Mouse (Mus musculus): ENCODE measurements around the gene Zfp1. TPM values are rescaled to one million over a fixed set of nuclear protein-coding genes. Genes with fewer than 3 reads are reported as not detected.

Gene Zfp1
- polyA plus RNA-seq, 1 experiment from 2014 or later = 28.4 TPM

DNA sequence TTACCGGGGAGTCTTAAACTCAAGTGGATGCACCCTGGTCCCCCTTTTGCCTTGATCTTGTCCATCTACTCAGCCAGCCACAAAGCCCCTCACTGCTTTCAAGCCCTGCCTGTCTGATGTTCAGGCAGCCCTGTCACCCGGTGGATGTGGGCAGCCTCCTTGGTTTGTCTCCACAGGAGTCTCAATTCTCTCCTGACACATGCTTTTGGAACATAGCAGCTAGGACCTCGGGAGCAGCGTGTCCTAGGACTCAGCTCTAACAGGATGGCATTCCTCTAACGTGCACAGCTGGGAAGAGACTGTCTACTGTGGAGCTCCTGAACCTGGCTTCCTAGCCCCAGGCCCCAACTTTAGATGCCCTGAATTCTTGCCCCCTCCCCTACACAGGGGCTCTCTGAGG lies 62.5 kb downstream of the Zfp1 start:
- H3K4me3 ChIP-seq (replicated peaks) = no peak overlapping the region
- 74% methylated on average over 5 of the region's 5 CpGs for WGBS
- H3K36me3 ChIP-seq (replicated peaks) = peaks cover 18% of the 10 kb centered on the region
- no peaks in the 10 kb centered on the region for H3K9me3 ChIP-seq
- H3K9ac ChIP-seq = no peak overlapping the region
- no peaks in the 10 kb centered on the region for H3K4me1 ChIP-seq
- no peaks in the 10 kb centered on the region for H3K27me3 ChIP-seq
- no peak overlapping the region for H3K4me2 ChIP-seq
- ATAC-seq (ENCODE audit: low FRiP score) = no peak
- no peak overlapping the region for H3K27ac ChIP-seq

GRCm38 (mm10) chr8:111708265-111708664 lies 65.1 kb downstream of the Zfp1 start:
- no peak overlapping the region for H3K4me3 ChIP-seq (replicated peaks)
- no peak overlapping the region for H3K27ac ChIP-seq
- 92% methylated on average over 6 of the region's 6 CpGs for WGBS
- no peak overlapping the region for H3K4me2 ChIP-seq
- peaks cover 42% of the 10 kb centered on the region for H3K36me3 ChIP-seq (replicated peaks)
- no peak overlapping the region for H3K9ac ChIP-seq
- ATAC-seq (ENCODE audit: low FRiP score) = no peak
- no peaks in the 10 kb centered on the region for H3K27me3 ChIP-seq
- no peaks in the 10 kb centered on the region for H3K4me1 ChIP-seq
- no peaks in the 10 kb centered on the region for H3K9me3 ChIP-seq

DNA sequence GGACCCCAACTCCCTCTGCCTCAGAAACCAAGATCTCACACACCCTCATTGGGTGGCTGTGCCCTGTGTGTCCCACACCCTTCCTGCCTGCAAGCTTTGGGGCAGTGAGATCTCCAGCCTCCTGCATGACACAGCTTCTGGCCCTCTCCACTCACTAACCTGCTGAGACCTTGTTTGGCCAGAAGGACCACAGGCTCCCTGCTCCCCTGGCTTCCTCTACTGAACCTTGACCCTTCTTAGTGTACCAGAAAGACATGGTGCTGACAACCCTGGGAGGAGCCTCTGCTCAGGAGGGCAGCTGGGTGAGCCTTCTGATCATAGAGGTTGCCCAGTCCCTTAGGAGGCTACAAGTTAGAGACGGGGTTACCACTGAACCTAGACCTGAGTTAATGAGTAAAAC lies 66.0 kb downstream of the Zfp1 start:
- no peak overlapping the region for H3K9ac ChIP-seq
- no peaks in the 10 kb centered on the region for H3K27me3 ChIP-seq
- no peak overlapping the region for H3K4me2 ChIP-seq
- WGBS = 91% methylated on average over 1 of the region's 1 CpGs
- no peaks in the 10 kb centered on the region for H3K9me3 ChIP-seq
- no peak for ATAC-seq (ENCODE audit: low FRiP score)
- H3K36me3 ChIP-seq (replicated peaks) = peaks cover 52% of the 10 kb centered on the region
- H3K27ac ChIP-seq = no peak overlapping the region
- no peak overlapping the region for H3K4me3 ChIP-seq (replicated peaks)
- no peaks in the 10 kb centered on the region for H3K4me1 ChIP-seq

DNA sequence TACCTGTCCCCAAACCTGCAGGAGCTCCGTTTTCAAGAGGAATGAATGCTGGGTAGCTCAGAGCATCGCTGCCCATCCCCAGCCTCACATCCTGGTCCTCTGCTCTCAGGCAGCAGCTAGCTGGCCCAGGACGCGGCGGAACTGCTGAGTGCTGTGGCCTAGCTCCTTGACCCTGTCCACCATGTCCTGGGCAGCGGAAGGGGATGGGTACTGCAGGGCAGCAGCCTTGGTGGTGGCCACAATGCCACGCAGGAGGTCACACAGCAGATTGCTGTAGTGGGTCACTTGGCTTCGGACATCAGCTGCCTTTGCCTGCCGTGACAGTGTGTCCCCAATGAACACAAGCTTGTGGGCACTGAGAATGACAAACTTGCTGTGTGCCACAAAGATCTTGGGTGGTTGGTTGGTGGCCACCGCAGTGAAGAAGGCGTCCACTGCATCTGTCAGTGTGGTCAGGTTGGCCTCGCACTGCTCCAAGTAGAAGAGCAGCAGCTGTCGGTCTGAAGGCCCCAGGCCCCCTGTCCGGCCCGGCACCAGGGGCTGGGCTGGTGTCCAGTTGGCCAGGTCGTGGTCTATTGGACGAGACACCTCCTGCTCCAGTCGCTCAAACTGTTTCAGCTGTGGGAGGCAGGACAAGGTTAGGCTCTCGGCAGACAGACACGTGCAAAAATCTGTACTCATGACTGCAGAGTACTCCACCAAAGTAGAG lies 67.7 kb downstream of the Zfp1 start:
- Histone ChIP-seq H3K27ac (no peak overlapping the region), H3K9me3 (no peaks in the 10 kb centered on the region), H3K4me3 (replicated peaks) (no peak overlapping the region), H3K36me3 (replicated peaks) (peaks cover 67% of the 10 kb centered on the region), H3K4me1 (peaks cover 8% of the 10 kb centered on the region), H3K4me2 (no peak overlapping the region), H3K27me3 (no peaks in the 10 kb centered on the region), H3K9ac (no peak overlapping the region)
- WGBS = 92% methylated on average over 20 of the region's 20 CpGs
- ATAC-seq (ENCODE audit: low FRiP score) = no peak

DNA sequence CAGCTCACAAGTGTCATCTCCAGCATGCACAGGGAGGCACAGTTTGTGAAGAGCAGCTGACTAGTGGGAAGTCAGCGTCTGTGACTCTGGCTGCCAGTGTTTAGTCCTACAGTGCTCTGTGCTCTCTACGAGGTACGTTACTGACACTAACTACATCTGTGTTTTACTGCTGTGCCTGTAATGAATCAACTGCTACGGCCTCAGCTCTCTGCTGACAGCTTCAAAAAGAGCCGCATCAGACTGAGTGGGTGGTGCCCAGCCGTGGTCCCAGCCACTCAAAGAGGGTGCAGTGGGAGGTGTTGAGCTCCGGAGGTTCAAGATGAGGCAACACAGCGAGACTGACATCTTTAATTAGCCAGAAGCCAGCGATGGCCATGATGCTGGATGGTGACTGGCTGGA lies 68.9 kb downstream of the Zfp1 start:
- 86% methylated on average over 9 of the region's 9 CpGs for WGBS

DNA sequence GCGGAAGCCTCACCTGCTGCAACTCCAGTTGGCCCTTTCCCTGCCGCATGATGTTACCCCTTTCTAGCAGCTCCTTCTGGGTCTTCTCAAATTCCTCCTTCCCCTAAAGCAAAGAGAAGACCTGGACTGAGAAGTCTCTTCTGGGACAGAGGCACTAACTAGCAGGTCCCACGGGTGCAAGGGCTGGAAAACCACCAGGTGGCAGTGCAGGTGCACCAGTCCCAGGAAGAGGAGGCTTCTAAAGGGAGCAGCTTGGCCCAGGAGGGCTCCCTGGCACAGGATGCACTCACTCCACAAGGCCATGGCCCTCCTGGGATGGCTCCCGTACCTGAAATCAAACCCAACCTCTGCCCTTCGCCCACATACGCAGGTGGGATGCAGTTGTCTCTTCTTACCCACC lies 69.4 kb downstream of the Zfp1 start:
- Histone ChIP-seq H3K4me2 (no peak overlapping the region), H3K9me3 (no peaks in the 10 kb centered on the region), H3K4me1 (peaks cover 25% of the 10 kb centered on the region), H3K36me3 (replicated peaks) (peaks cover 67% of the 10 kb centered on the region), H3K27ac (no peak overlapping the region), H3K27me3 (no peaks in the 10 kb centered on the region), H3K9ac (no peak overlapping the region), H3K4me3 (replicated peaks) (no peak overlapping the region)
- WGBS = 83% methylated on average over 6 of the region's 6 CpGs
- no peak for ATAC-seq (ENCODE audit: low FRiP score)

More for the DNA sequence above, 68.9 kb downstream of the Zfp1 start:
- Histone ChIP-seq H3K27me3 (no peaks in the 10 kb centered on the region), H3K9me3 (no peaks in the 10 kb centered on the region), H3K4me3 (replicated peaks) (no peak overlapping the region), H3K36me3 (replicated peaks) (peaks cover 67% of the 10 kb centered on the region), H3K9ac (no peak overlapping the region), H3K4me1 (peaks cover 20% of the 10 kb centered on the region), H3K27ac (no peak overlapping the region), H3K4me2 (no peak overlapping the region)
- no peak for ATAC-seq (ENCODE audit: low FRiP score)

- H3K36me3 ChIP-seq (replicated peaks) = peaks cover 67% of the 10 kb centered on the region
Observed at GRCm38 (mm10) chr8:111713291-111713690, 70.1 kb downstream of the Zfp1 start.

DNA sequence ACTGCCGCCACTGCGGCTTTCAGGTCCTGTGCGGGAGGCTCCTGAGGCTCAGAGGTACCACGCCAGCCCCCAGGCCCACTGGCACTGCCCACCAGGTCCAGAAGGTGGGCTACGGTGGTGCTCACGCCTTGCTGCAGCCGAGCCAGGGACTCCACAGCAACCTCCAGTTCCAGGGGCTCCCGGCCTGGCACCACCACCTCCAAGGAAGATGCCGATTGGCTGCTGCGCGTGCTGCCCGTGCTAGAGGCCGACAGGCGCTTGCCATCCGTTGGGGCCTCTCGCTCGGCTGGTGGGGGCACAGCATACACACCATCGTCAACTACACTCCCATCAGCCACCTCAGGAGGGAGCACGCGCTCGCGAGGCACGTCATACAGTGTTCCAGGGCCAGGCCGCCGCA lies 70.6 kb downstream of the Zfp1 start:
- ATAC-seq (ENCODE audit: low FRiP score) = no peak
- Histone ChIP-seq H3K4me2 (no peak overlapping the region), H3K9me3 (no peaks in the 10 kb centered on the region), H3K36me3 (replicated peaks) (peaks cover 67% of the 10 kb centered on the region), H3K27ac (no peak overlapping the region), H3K4me3 (replicated peaks) (no peak overlapping the region), H3K27me3 (no peaks in the 10 kb centered on the region), H3K4me1 (peaks cover 35% of the 10 kb centered on the region), H3K9ac (no peak overlapping the region)
- WGBS = 95% methylated on average over 25 of the region's 25 CpGs

More at GRCm38 (mm10) chr8:111713291-111713690, 70.1 kb downstream of the Zfp1 start:
- 94% methylated on average over 11 of the region's 11 CpGs for WGBS
- no peak overlapping the region for H3K4me3 ChIP-seq (replicated peaks)
- no peaks in the 10 kb centered on the region for H3K9me3 ChIP-seq
- H3K27ac ChIP-seq = no peak overlapping the region
- ATAC-seq (ENCODE audit: low FRiP score) = no peak
- no peak overlapping the region for H3K4me2 ChIP-seq
- peaks cover 32% of the 10 kb centered on the region for H3K4me1 ChIP-seq
- no peak overlapping the region for H3K9ac ChIP-seq
- H3K27me3 ChIP-seq = no peaks in the 10 kb centered on the region

DNA sequence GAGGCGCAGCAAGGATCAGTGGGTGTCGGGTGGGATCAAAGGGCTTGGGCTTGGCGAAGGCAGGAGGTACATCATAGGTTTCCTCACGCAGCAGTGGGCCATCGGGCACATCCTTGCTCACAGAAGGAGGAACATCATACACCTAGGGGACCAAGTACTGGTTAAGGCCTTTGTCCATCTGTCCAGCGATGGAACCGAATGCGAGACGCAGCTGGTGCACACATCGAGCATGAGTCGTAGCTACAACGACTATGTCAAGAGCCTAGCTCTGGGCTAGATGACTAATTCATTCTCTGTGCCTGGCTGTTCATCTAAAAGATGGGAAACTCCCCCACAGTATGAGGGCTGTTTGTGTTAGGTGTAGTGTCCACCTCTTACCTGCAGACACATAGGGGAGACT lies 71.1 kb downstream of the Zfp1 start:
- H3K4me3 ChIP-seq (replicated peaks) = no peak overlapping the region
- WGBS = 98% methylated on average over 12 of the region's 12 CpGs
- no peak overlapping the region for H3K4me2 ChIP-seq
- H3K9me3 ChIP-seq = no peaks in the 10 kb centered on the region
- no peak for ATAC-seq (ENCODE audit: low FRiP score)
- peaks cover 65% of the 10 kb centered on the region for H3K36me3 ChIP-seq (replicated peaks)
- H3K9ac ChIP-seq = no peak overlapping the region
- peaks cover 39% of the 10 kb centered on the region for H3K4me1 ChIP-seq
- H3K27me3 ChIP-seq = no peaks in the 10 kb centered on the region
- H3K27ac ChIP-seq = no peak overlapping the region

DNA sequence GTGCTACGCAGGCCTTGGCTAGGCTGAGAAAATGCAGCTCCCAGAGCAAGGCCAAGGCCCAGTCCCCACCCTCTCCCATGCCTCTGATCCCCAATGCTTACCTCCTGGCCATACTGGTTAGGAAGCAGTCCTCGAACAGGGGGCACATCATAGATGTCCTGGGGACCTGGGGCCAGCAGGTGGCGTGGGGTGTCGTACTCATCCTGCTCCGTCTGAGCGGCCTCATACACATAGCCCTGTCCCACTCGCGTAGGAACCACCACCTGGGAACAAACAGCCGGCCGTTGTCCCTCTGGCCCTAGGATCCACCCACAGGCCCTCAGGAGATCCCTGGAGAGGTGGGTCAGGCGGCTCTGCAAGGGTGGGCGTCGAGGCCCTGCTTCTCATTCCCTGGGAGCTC lies 72.3 kb downstream of the Zfp1 start:
- H3K4me2 ChIP-seq = no peak overlapping the region
- H3K4me3 ChIP-seq (replicated peaks) = no peak overlapping the region
- H3K27ac ChIP-seq = peak overlapping the region; percentile 98; the same call in 1 of the 2 replicates
- H3K27me3 ChIP-seq = no peaks in the 10 kb centered on the region
- H3K9me3 ChIP-seq = no peaks in the 10 kb centered on the region
- WGBS = 91% methylated on average over 13 of the region's 13 CpGs
- H3K9ac ChIP-seq = no peak overlapping the region
- H3K36me3 ChIP-seq (replicated peaks) = peaks cover 65% of the 10 kb centered on the region
- peaks cover 39% of the 10 kb centered on the region for H3K4me1 ChIP-seq
- ATAC-seq (ENCODE audit: low FRiP score) = no peak

DNA sequence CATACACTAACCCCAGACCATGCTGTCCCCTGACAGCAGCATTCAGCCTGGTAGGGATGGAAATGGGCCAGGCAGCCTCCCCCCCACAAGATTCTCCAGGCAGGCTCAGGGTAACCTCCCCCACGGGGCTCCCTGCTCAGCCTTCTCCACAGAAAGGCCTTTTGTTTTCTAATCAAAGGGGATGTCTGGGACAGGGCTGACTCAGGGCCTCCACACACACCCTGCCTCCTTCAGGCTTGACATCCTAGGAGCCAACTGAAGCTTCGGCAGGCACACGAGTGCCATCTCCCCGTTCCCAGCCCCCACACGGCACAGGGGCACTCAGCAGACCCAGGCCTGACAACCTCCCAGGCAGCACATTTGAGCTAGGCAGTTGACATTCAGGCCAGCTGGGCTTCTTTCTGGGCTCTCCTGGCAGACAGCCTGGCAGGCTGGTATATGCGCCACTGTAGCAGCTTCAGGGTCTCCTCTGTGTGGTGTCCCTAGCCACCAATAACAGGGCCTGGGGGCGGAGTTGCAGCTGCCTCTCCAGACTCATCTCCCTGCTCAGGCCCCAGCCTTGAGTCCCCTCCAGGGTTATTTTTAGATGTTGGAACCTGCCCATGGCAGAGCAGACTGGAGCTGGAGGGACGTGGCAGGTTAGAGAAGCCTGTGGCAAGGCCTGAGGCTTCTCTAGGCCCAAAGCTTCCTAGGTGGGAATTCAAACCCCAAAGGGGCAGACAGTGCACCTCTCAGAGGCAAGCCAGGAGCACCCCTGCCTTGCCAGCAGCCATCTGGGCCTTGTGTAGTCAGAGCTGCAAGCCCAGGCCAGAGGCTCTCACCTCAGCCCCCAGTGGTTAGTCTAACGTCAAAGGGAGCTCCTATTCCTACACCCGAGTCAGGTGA lies 73.6 kb downstream of the Zfp1 start:
- H3K4me2 ChIP-seq = peak overlapping the region; percentile 33
- peaks cover 39% of the 10 kb centered on the region for H3K4me1 ChIP-seq
- 24% methylated on average over 10 of the region's 10 CpGs for WGBS
- H3K27ac ChIP-seq = peak overlapping the region; percentile 98
- peak overlapping the region; percentile 46 for H3K9ac ChIP-seq
- ATAC-seq (ENCODE audit: low FRiP score) = peak; percentile 68
- no peaks in the 10 kb centered on the region for H3K9me3 ChIP-seq
- H3K4me3 ChIP-seq (replicated peaks) = no peak overlapping the region
- no peaks in the 10 kb centered on the region for H3K27me3 ChIP-seq
- peaks cover 61% of the 10 kb centered on the region for H3K36me3 ChIP-seq (replicated peaks)

GRCm38 (mm10) chr8:111717488-111717792 lies 74.2 kb downstream of the Zfp1 start:
- H3K27me3 ChIP-seq = no peaks in the 10 kb centered on the region
- WGBS = 48% methylated on average over 4 of the region's 4 CpGs
- peak; percentile 40 for ATAC-seq (ENCODE audit: low FRiP score)
- peak overlapping the region; percentile 98 for H3K27ac ChIP-seq
- H3K4me1 ChIP-seq = peaks cover 39% of the 10 kb centered on the region
- peak overlapping the region; percentile 33 for H3K4me2 ChIP-seq
- no peak overlapping the region for H3K4me3 ChIP-seq (replicated peaks)
- H3K9me3 ChIP-seq = no peaks in the 10 kb centered on the region
- H3K9ac ChIP-seq = peak overlapping the region; percentile 46; the same call in 1 of the 2 replicates
- H3K36me3 ChIP-seq (replicated peaks) = peaks cover 55% of the 10 kb centered on the region
